Mouse (Mus musculus): ENCODE data around the gene Mfap3l.
"Not testable (repeated sequence)": the region's sequence is repeated elsewhere in the genome, so short reads cannot be mapped to it uniquely, and the experiment has no call there.

Mfap3l gene

GRCm38 (mm10) chr8:60632250-60632932 is at the start of gene Mfap3l:
Mfap3l (plus strand) TSS chr8:60632827.
- DNase-seq, result peak; percentile 96

- no peak for DNase-seq
Measured at GRCm38 (mm10) chr8:60583369-60583768, 49.3 kb upstream of the Mfap3l start.

GRCm38 (mm10) chr8:60591352-60592105 is 41.1 kb upstream of the Mfap3l start:
- not testable (repeated sequence) for DNase-seq

GRCm38 (mm10) chr8:60594761-60595160 is 37.9 kb upstream of the Mfap3l start:
- DNase-seq, result peak; percentile 8

- DNase-seq, result no peak
Measured at GRCm38 (mm10) chr8:60611580-60612111, 21.0 kb upstream of the Mfap3l start.

GRCm38 (mm10) chr8:60616928-60617327 is 15.7 kb upstream of the Mfap3l start:
- DNase-seq, result no peak

GRCm38 (mm10) chr8:60621561-60621960 is 11.1 kb upstream of the Mfap3l start:
- no peak for DNase-seq

- DNase-seq, result no peak
Measured at GRCm38 (mm10) chr8:60622056-60622455, 10.6 kb upstream of the Mfap3l start.

GRCm38 (mm10) chr8:60623438-60623837 is 9.2 kb upstream of the Mfap3l start:
- no peak for DNase-seq

GRCm38 (mm10) chr8:60624722-60625121 is 7.9 kb upstream of the Mfap3l start:
- no peak for DNase-seq

- no peak for DNase-seq
Measured at GRCm38 (mm10) chr8:60627937-60628336, 4.7 kb upstream of the Mfap3l start.

GRCm38 (mm10) chr8:60629059-60629458 is 3.6 kb upstream of the Mfap3l start:
- DNase-seq, result no peak

- peak; percentile 90 for DNase-seq
Measured at GRCm38 (mm10) chr8:60631504-60631934, 1.1 kb upstream of the Mfap3l start.

GRCm38 (mm10) chr8:60632933-60633655 is 467 bp downstream of the Mfap3l start:
- no peak for DNase-seq

- DNase-seq, result no peak
Measured at GRCm38 (mm10) chr8:60634921-60635320, 2.3 kb downstream of the Mfap3l start.

- DNase-seq, result no peak
Measured at GRCm38 (mm10) chr8:60635846-60636245, 3.2 kb downstream of the Mfap3l start.

GRCm38 (mm10) chr8:60640046-60640445 is 7.4 kb downstream of the Mfap3l start:
- DNase-seq, result no peak

GRCm38 (mm10) chr8:60643416-60644020 is 10.9 kb downstream of the Mfap3l start:
- DNase-seq, result no peak

- DNase-seq, result no peak
Measured at GRCm38 (mm10) chr8:60645164-60645563, 12.5 kb downstream of the Mfap3l start.

- DNase-seq, result no peak
Measured at GRCm38 (mm10) chr8:60645911-60646310, 13.3 kb downstream of the Mfap3l start.

- no peak for DNase-seq
Measured at GRCm38 (mm10) chr8:60647291-60647690, 14.7 kb downstream of the Mfap3l start.

- no peak for DNase-seq
Measured at GRCm38 (mm10) chr8:60649081-60649480, 16.5 kb downstream of the Mfap3l start.

GRCm38 (mm10) chr8:60650119-60650518 is 17.5 kb downstream of the Mfap3l start:
- peak; percentile 57 for DNase-seq

Measured in cerebellum, adult 9-11 months (tissue).